Mouse (Mus musculus) neural tube, embryonic 13.5 days (tissue): ENCODE measurements around the gene Galr2. TPM values are rescaled to one million over a fixed set of nuclear protein-coding genes. Genes with fewer than 3 reads are reported as not detected.

ENCODE experiments used
- ATAC-seq: fragments of 200-750 bp; cut with Nextera tagmentation; 2 replicates; pipeline ENCODE4 v1.8.0; 2017; ENCODE audit warnings: low read depth, mild to moderate bottlenecking, moderate TSS enrichment, moderate library complexity
- H3K27ac ChIP-seq: fragments of 300-500 bp; sonication (generic); replicated peaks from 2 replicates; pipeline ENCODE4 v1.5.1; 2015; ENCODE audit warnings: moderate library complexity, mild to moderate bottlenecking, inconsistent platforms
- H3K27me3 ChIP-seq: fragments of 300-500 bp; sonication (generic); 2 replicates; pipeline ENCODE4 v1.6.1; 2015; ENCODE audit warnings: mild to moderate bottlenecking, inconsistent platforms
- H3K36me3 ChIP-seq: fragments of 300-500 bp; sonication (generic); 2 replicates; pipeline ENCODE4 v1.6.1; 2015; ENCODE audit warnings: mild to moderate bottlenecking, inconsistent platforms
- H3K4me1 ChIP-seq: fragments of 300-500 bp; sonication (generic); replicated peaks from 2 replicates; pipeline ENCODE4 v1.6.1; 2015; ENCODE audit warnings: inconsistent platforms
- H3K4me2 ChIP-seq: fragments of 300-500 bp; sonication (generic); 2 replicates; pipeline ENCODE4 v1.6.1; 2015; ENCODE audit warnings: inconsistent platforms, mild to moderate bottlenecking, moderate library complexity
- H3K4me3 ChIP-seq: fragments of 300-500 bp; sonication (generic); 2 replicates; pipeline ENCODE4 v1.5.1; 2015; ENCODE audit warnings: mild to moderate bottlenecking, inconsistent platforms
- H3K9ac ChIP-seq: fragments of 300-500 bp; sonication (generic); 2 replicates; pipeline ENCODE4 v1.6.1; 2015; ENCODE audit warnings: moderate library complexity, mild to moderate bottlenecking, inconsistent platforms
- H3K9me3 ChIP-seq: fragments of 300-500 bp; sonication (generic); 2 replicates; pipeline ENCODE4 v1.6.1; 2016; ENCODE audit warnings: inconsistent platforms
- WGBS: fragments of 180-500 bp; shearing (Covaris S2); methylation state at CpG from one replicate; pipeline ENCODE4 v1.1.7; 2015; 5-methylcytosine and 5-hydroxymethylcytosine counted together
- polyA plus RNA-seq: library from polyadenylated mRNA; unstranded; fragments of >200 nt; fragmentation: Nextera tagmentation; extraction: Ambion mirVana; gene quantifications from 2 replicates; pipeline ENCODE4 v1.2.1, GENCODE M21; 2015

The Galr2 gene
- polyA plus RNA-seq = 1.1 and 1.2 TPM in 2 replicates

DNA sequence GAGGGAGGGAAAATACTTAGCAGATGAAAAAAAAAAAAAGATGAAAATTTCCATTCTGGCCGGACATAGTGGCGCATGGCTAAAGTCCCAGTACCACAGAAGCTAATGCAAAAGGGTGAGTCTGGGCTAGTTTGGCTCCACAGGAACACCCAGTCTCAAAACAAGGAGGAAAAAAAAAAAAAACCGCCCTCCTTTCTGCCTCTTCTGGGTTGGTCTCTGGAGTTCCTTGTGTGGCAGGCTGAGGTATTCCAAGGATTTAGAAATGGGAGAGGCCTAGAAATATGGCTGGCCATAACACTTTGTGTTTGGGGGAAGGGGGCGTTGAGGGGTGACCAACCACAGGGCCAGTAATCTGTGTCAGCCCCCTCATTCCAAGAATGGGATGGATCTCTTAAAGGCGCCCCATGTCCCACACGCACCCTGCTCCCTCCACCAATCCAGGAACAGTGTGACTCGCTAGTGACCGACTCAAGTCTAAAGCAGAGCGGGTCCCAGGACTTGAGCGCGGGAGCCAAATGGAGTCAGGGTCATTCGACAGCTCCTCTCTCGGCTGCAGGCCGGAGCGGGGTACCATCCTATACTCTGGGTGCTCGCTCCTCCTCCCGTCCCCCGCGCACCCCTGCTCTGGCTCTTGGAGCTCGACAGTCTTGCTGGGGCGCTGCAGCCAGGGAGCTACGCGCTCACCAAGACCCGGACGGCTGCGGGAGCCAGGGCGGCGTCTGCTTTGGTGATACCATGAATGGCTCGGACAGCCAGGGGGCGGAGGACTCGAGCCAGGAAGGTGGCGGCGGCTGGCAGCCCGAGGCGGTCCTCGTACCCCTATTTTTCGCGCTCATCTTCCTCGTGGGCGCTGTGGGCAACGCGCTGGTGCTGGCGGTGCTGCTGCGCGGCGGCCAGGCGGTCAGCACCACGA lies at the start of gene Galr2:
Galr2 (plus strand) TSS at position 189 of the 913 bp plus-strand sequence.
- Histone ChIP-seq H3K4me2 (peak within 1 kb of the TSS; percentile 54), H3K4me1 (peaks cover 27% of the 10 kb centered on the region), H3K9me3 (no peaks in the 10 kb centered on the region), H3K4me3 (peak within 1 kb of the TSS; percentile 32), H3K27me3 (peaks cover 65% of the 10 kb centered on the region), H3K27ac (no peak within 1 kb of the TSS), H3K36me3 (no peaks in the 10 kb centered on the region), H3K9ac (peak within 1 kb of the TSS; percentile 58)
- 6% methylated on average over 48 of the region's 48 CpGs for WGBS
- ATAC-seq = no peak

DNA sequence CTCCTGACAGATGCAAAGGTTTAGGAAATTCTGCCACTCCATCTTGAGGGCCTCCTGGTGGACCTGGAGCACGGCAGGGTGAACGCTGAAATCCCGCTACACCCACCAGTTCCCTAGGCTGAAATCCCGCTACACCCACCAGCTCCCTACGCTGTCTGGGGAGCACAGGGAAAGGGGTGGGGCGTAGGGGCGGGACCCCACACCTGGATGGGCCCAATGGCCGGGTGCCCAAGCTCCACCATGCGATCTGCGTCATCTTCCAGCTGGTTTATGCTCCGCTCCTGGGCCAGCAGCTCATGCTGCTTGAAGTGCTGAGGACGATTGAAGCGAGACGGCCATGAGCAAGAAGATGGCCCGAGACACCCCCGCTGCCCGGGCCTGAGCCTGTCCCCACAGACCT lies 48.3 kb upstream of the Galr2 start:
- ATAC-seq = 0 out of 2 replicates have a peak, but pooled peaks have one; percentile 43
- no peak overlapping the region for H3K4me3 ChIP-seq
- peaks cover 15% of the 10 kb centered on the region for H3K27me3 ChIP-seq
- no peaks in the 10 kb centered on the region; the same call in 1 of the 2 replicates for H3K4me1 ChIP-seq
- H3K9ac ChIP-seq = 0 out of 2 replicates have a peak overlapping the region, but pooled peaks have one; percentile 26
- 30% methylated on average over 17 of the region's 17 CpGs for WGBS
- no peak overlapping the region for H3K27ac ChIP-seq
- no peaks in the 10 kb centered on the region for H3K36me3 ChIP-seq
- H3K9me3 ChIP-seq = no peaks in the 10 kb centered on the region
- H3K4me2 ChIP-seq = peak overlapping the region; percentile 26; the same call in 1 of the 2 replicates

DNA sequence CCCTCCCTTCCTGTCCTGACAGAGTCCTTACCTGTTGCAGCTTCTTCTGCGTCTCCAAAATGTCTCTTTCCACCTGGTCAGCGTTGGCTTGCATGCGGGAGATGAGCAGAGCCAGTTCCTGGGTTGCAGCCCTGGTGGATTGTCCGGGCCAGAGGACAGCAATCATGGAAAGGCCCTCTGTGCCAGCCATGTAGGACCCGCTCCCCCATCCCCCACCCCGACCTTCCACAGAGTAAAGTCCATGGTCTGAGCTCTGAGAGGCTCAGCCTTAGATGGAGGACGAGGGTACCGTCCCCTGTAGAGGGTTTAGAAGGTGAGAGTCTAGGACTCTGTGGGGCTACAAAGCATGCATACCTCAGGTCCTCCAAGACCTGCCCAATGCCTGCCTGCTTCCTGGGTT lies 45.8 kb upstream of the Galr2 start:
- Histone ChIP-seq H3K36me3 (no peaks in the 10 kb centered on the region), H3K27me3 (peaks cover 30% of the 10 kb centered on the region), H3K4me2 (no peak overlapping the region), H3K9ac (no peak overlapping the region), H3K4me3 (no peak overlapping the region), H3K4me1 (peaks cover 12% of the 10 kb centered on the region), H3K27ac (no peak overlapping the region), H3K9me3 (no peaks in the 10 kb centered on the region)
- ATAC-seq = no peak
- 86% methylated on average over 8 of the region's 8 CpGs for WGBS

DNA sequence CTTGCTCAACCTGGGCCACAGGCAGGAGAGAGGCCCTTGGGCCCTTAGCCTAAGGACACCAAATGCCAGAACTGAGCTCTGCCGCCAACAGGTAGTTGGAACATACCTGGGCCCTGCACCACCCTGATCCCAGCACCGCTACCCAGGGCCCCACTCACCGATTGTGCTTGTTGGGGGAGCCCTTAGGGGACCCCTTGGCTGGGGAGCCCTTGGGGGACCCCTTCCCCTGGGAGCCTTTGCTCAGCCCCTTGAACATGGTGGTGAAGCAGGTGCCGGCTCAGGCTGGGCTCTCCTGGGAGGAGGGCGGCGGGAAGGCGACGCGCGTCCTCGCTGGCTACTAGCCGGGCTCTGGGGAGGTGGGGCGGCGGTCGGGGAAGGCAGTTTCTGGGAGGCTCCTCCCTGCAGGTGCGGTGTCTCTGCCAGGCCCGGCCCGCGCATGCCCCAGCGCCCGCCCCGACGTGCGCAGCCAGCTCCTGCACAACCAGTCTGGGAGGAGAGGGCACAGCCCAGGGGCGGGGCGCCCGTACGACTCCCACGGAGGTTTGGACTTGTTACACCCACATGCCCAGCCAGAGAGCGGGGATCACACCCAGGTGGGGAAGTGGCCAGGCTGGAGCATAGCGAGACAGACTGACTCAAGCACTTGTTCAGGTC lies 42.9 kb upstream of the Galr2 start, which contains the start of gene Evpl:
Evpl (minus strand) TSS at position 336 of the 654 bp plus-strand sequence.
- ATAC-seq = no peak
- H3K4me2 ChIP-seq = peak within 1 kb of the TSS; percentile 14; the same call in 1 of the 2 replicates

DNA sequence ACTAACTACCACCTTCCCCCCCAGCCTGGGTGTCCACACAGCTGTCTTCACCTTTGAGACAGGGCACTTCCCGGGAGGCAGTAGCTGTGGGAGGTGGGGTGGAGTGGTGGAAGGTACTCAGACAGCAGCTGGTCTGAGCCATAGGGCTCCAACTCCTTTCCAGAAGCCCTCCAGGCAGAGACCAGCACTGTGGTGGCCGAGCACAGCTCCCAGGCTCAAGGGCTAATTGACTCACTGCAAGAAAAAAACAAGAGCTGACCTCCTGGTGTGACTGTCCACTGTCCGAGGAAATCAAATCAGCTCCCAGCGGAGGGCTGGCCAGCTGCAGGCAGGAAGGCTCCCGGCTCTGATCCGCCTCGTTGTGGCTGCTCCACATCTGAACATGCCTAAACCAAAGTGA lies 40.9 kb upstream of the Galr2 start:
- peaks cover 22% of the 10 kb centered on the region for H3K4me1 ChIP-seq
- no peak overlapping the region for H3K4me3 ChIP-seq
- H3K9me3 ChIP-seq = no peaks in the 10 kb centered on the region
- no peak for ATAC-seq
- peaks cover 22% of the 10 kb centered on the region for H3K36me3 ChIP-seq
- peaks cover 26% of the 10 kb centered on the region for H3K27me3 ChIP-seq
- no peak overlapping the region for H3K4me2 ChIP-seq
- H3K9ac ChIP-seq = no peak overlapping the region
- 5% methylated on average over 7 of the region's 7 CpGs for WGBS
- no peak overlapping the region for H3K27ac ChIP-seq

More for the DNA sequence above, 42.9 kb upstream of the Galr2 start, which contains the start of gene Evpl:
- 13% methylated on average over 31 of the region's 31 CpGs for WGBS
- Histone ChIP-seq H3K27ac (no peak within 1 kb of the TSS), H3K4me1 (peaks cover 22% of the 10 kb centered on the region), H3K4me3 (no peak within 1 kb of the TSS), H3K9ac (no peak within 1 kb of the TSS), H3K9me3 (no peaks in the 10 kb centered on the region), H3K36me3 (peaks cover 3% of the 10 kb centered on the region; the same call in 1 of the 2 replicates), H3K27me3 (peaks cover 27% of the 10 kb centered on the region)

DNA sequence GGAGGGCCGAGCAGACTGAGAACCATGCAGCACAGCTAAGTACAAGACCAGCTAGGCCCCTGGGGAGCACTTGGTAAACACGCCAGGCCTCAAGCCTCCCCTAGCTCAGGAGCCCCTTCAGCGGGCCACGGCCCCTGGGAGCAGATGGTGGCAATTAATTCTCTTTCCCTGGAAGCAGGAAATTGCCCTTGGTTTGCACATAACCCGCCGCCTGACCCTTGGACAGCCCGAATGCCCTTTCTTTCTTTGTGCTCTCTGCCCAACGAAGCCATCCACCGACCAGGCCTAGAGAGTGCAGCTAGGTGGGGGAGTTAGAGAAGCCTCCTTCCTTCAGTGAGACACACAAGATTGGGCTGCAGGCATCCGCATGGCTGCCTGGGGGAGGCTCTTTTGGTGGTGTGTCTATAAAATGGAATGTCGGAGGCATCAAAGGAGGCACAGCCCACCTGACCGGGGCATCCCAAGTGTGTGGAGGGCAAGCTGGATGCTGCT lies 38.9 kb upstream of the Galr2 start:
- Histone ChIP-seq H3K27ac (no peak overlapping the region), H3K4me1 (peaks cover 22% of the 10 kb centered on the region), H3K36me3 (peaks cover 42% of the 10 kb centered on the region), H3K9me3 (no peaks in the 10 kb centered on the region), H3K4me2 (no peak overlapping the region), H3K4me3 (no peak overlapping the region), H3K9ac (peak overlapping the region; percentile 1; the same call in 1 of the 2 replicates), H3K27me3 (peaks cover 21% of the 10 kb centered on the region)
- ATAC-seq = no peak
- WGBS = 13% methylated on average over 12 of the region's 12 CpGs

DNA sequence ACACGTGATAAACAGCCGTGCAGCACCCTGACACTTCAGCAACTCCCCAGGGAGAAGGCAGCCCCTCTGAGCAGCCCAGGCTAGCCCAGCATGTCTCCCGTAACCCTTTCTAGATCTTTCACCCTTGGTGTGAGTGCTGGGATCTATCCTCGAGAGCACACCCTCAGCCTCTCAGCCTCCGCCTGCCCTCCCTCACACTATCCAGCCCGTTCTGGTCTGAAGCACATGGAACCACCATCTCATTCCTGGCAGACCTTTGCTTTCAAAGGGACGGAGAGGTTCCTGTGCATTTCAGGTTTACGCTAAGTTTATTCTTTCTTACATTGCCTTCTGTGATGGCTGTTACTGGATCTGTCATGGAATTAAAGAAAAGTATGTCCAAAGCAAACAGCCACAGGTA lies 36.2 kb upstream of the Galr2 start:
- Histone ChIP-seq H3K27ac (no peak overlapping the region), H3K4me1 (peaks cover 13% of the 10 kb centered on the region), H3K9me3 (no peaks in the 10 kb centered on the region), H3K4me2 (no peak overlapping the region), H3K4me3 (no peak overlapping the region), H3K9ac (no peak overlapping the region), H3K27me3 (no peaks in the 10 kb centered on the region), H3K36me3 (peaks cover 70% of the 10 kb centered on the region)
- no peak for ATAC-seq
- WGBS = 87% methylated on average over 8 of the region's 8 CpGs

DNA sequence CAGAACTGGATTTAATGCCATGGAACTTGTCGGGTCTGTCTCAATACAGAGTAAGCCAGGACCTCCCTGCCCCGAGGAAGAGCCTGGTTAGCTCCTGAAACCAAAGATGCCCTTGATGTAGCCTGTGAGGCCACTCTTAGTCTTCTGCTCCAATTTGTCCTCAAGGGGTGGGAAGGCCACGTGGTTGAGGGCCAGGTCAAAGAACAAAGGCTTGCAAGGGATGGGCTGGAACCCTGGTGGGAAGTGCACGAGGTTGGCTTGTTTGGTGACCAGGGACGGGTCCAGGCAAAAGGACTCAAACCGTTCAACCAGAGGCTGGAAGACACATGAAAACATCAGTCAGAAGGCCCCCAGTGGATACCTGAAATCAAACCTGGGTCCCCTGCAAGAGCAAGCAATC lies 35.1 kb upstream of the Galr2 start:
- no peak overlapping the region for H3K9ac ChIP-seq
- H3K4me1 ChIP-seq = peaks cover 9% of the 10 kb centered on the region
- no peak overlapping the region for H3K4me3 ChIP-seq
- no peak overlapping the region for H3K27ac ChIP-seq
- H3K4me2 ChIP-seq = no peak overlapping the region
- peaks cover 80% of the 10 kb centered on the region for H3K36me3 ChIP-seq
- H3K9me3 ChIP-seq = no peaks in the 10 kb centered on the region
- no peaks in the 10 kb centered on the region for H3K27me3 ChIP-seq
- ATAC-seq = no peak
- WGBS = 70% methylated on average over 6 of the region's 6 CpGs

DNA sequence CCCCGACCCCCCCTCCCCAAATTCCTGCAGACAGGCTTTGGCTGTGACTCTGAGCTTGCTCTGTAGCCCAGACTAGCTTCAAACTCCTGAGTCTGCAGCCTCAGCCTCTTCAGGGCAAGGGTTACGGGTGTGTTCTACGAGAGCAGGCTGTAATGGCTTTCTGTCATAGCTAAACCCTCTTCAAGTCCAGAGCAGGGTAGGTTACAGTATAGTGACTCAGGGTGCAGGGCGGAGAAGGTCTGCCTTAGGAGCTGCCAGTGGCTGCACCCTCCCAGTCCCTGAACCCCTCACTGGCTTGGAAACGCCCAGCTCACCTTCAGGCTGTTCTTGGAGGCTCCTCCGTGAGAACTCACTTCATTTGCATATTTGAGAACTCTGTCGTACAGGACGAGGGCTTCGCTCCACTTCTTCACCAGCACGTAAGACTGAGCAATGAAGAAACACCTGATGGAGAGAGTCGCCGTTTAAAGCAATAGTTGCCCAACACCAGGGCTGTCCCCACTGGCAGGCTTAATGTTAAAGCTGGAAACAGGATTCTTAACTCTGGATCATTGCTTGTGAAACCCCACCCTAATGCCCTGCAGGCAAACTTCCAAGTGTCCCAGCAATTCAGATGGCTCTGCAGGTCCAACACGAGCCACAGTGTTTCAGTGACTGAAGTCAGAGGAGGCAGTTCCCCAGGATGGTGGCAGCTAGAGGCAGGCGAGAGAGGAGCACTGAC lies 33.1 kb upstream of the Galr2 start:
- no peak overlapping the region for H3K9ac ChIP-seq
- no peak for ATAC-seq
- 86% methylated on average over 14 of the region's 14 CpGs for WGBS
- H3K4me1 ChIP-seq = no peaks in the 10 kb centered on the region
- peaks cover 100% of the 10 kb centered on the region for H3K36me3 ChIP-seq
- H3K27me3 ChIP-seq = no peaks in the 10 kb centered on the region
- H3K27ac ChIP-seq = no peak overlapping the region
- no peak overlapping the region for H3K4me3 ChIP-seq
- H3K4me2 ChIP-seq = no peak overlapping the region
- no peaks in the 10 kb centered on the region for H3K9me3 ChIP-seq

DNA sequence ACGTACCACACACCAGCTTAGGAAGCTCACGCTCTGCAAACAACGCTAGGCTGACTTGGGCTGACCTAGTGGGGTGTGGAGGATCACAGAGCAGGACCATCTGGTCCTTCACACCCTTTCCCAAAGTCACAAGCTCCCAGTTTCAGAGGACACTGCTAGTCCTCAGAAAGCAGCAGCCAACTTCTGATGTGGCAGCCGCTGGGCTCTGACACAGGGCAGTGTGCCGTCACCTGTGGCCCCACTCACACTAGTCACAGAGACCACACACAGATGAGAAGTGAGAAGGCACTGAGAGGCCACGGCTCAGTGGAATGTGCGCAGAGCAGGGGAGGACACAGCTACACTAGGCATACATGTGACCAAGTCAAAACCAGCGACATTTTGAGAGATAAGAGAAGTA lies 29.8 kb upstream of the Galr2 start:
- Histone ChIP-seq H3K9me3 (no peaks in the 10 kb centered on the region), H3K36me3 (peaks cover 99% of the 10 kb centered on the region), H3K4me1 (no peaks in the 10 kb centered on the region), H3K27ac (no peak overlapping the region), H3K27me3 (no peaks in the 10 kb centered on the region), H3K4me2 (no peak overlapping the region), H3K9ac (no peak overlapping the region), H3K4me3 (no peak overlapping the region)
- WGBS = 94% methylated on average over 8 of the region's 8 CpGs
- no peak for ATAC-seq

DNA sequence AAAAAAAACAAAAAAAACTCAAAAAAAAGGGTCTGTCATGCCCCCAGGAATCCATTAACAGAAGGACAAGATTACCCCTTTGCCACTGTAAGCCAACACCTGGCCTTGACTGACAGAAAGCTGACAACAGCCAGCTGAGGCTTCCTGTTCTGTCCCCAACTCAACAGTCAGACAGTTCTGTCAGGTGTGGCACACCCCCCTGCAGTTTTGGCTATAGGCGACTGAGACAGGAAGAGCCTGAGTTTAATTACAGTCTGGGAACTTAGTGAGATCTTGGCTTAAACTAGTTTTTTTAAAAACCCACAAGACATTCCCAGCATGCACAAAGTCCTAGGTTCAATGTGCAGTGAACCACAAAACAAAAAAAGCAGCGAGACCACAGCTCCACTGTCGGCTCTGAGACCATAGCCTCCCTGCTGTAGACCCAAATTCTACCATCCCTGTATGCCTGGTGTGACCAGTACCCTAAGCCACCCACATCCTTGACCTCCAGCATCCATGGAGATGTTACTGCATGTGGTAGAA lies 27.6 kb upstream of the Galr2 start:
- 93% methylated on average over 3 of the region's 3 CpGs for WGBS
- Histone ChIP-seq H3K4me3 (no peak overlapping the region), H3K9me3 (no peaks in the 10 kb centered on the region), H3K4me2 (no peak overlapping the region), H3K4me1 (no peaks in the 10 kb centered on the region), H3K27ac (no peak overlapping the region), H3K9ac (no peak overlapping the region), H3K36me3 (peaks cover 98% of the 10 kb centered on the region), H3K27me3 (no peaks in the 10 kb centered on the region)
- ATAC-seq = no peak
